Mouse (Mus musculus) neural tube, embryonic 11.5 days (tissue): ENCODE measurements at regions not wholly inside any gene's neighbourhood (a gene's known extent, or its start where the extent isn't known, plus 50 kb on each side); places are given as distances from the start of the nearest gene placed in this dataset.

Experiments used
- ATAC-seq: fragments of 200-750 bp; cut with Nextera tagmentation; 2 replicates; pipeline ENCODE4 v1.8.0; 2017; ENCODE audit warnings: moderate number of reproducible peaks, mild to moderate bottlenecking, moderate TSS enrichment, moderate library complexity; ENCODE audit not compliant: insufficient read depth, low FRiP score, low TSS enrichment
- DNase-seq: peaks from one replicate; pipeline ENCODE4 v3.0.0-alpha.2; 2015; ENCODE audit warnings: low spot score
- H3K27ac ChIP-seq: fragments of 300-500 bp; sonication (generic); 2 replicates; pipeline ENCODE4 v1.5.1; 2014; ENCODE audit warnings: low read depth, mild to moderate bottlenecking, low read length
- H3K27me3 ChIP-seq: fragments of 300-500 bp; sonication (generic); 2 replicates; pipeline ENCODE4 v1.6.1; 2014; ENCODE audit warnings: mild to moderate bottlenecking, low read length, mixed read lengths; ENCODE audit not compliant: control insufficient read depth, insufficient read depth
- H3K36me3 ChIP-seq: fragments of 300-500 bp; sonication (generic); 2 replicates; pipeline ENCODE4 v1.6.1; 2014; ENCODE audit warnings: mild to moderate bottlenecking, low read length, moderate library complexity, mixed read lengths; ENCODE audit not compliant: control insufficient read depth, insufficient read depth
- H3K4me1 ChIP-seq: fragments of 300-500 bp; sonication (generic); 2 replicates; pipeline ENCODE4 v1.6.1; 2014; ENCODE audit warnings: low read length, mixed read lengths; ENCODE audit not compliant: control insufficient read depth, insufficient read depth
- H3K4me2 ChIP-seq: fragments of 300-500 bp; sonication (generic); 2 replicates; pipeline ENCODE4 v1.6.1; 2014; ENCODE audit warnings: low read depth, mild to moderate bottlenecking, moderate library complexity
- H3K4me3 ChIP-seq: fragments of 300-500 bp; sonication (generic); 2 replicates; pipeline ENCODE4 v1.5.1; 2014; ENCODE audit warnings: low read depth, low read length
- H3K9ac ChIP-seq: fragments of 300-500 bp; sonication (generic); 2 replicates; pipeline ENCODE4 v1.6.1; 2014; ENCODE audit warnings: mild to moderate bottlenecking, low read length
- H3K9me3 ChIP-seq: fragments of 300-500 bp; sonication (generic); 2 replicates; pipeline ENCODE4 v1.6.1; 2016; ENCODE audit warnings: low read length; ENCODE audit not compliant: control insufficient read depth
- WGBS: fragments of 180-500 bp; shearing (Covaris S2); extraction: QIAGEN DNeasy Blood & Tissue Kit; methylation state at CpG from one replicate; pipeline ENCODE4 v1.1.7; 2014; 5-methylcytosine and 5-hydroxymethylcytosine counted together

DNA sequence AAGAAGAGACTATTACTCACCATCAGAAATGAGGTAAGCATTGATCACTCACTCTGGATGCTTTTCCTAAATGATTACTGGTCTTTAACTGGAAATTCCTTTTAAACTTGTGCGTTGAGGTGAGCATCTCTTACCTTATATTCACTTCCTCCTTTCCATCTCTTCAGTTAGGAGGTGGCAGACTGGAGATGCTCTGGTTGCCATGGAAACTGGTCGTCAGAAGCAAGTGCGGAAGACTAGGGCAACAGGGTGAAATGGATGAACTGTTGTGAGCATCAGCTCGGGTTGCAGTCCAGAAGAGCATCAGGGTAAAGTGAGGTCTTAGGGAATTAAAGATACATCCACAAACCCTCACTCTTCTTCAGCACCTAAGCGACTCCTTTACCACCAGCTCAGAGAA is 86.2 kb upstream of the Rab3gap2 start:
- Histone ChIP-seq H3K9ac (no peak overlapping the region), H3K4me3 (no peak overlapping the region), H3K27me3 (no peaks in the 10 kb centered on the region), H3K4me2 (no peak overlapping the region), H3K36me3 (no peaks in the 10 kb centered on the region), H3K9me3 (no peaks in the 10 kb centered on the region), H3K27ac (no peak overlapping the region), H3K4me1 (no peaks in the 10 kb centered on the region)
- no peak for DNase-seq
- 65% methylated on average over 5 of the region's 5 CpGs for WGBS
- ATAC-seq: no peak

DNA sequence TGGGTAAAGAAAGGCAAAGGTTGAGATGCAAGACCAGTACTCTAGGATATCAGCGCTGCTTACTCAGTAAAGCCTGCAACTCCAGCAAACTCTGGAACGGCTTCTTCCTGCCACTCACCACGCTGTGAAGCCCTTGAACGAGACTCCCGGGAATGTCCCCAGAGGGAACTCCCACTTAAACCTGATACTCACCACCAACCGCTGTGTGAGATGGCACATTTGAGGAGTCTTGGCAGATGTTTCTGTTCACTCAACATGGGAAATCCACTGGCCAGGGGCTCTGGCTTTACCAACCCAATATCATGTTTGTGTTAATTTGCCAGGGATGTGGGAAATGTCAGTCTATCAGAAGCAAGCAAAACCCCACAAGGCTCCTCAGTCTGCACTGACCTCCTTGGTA is 90.2 kb upstream of the Rab3gap2 start:
- 80% methylated on average over 6 of the region's 6 CpGs for WGBS
- DNase-seq (no peak), ATAC-seq (no peak)
- H3K36me3 ChIP-seq: no peaks in the 10 kb centered on the region
- H3K27ac ChIP-seq: no peak overlapping the region
- H3K4me2 ChIP-seq: no peak overlapping the region
- no peak overlapping the region for H3K4me3 ChIP-seq
- H3K27me3 ChIP-seq: no peaks in the 10 kb centered on the region
- H3K4me1 ChIP-seq: no peaks in the 10 kb centered on the region
- H3K9ac ChIP-seq: no peak overlapping the region
- H3K9me3 ChIP-seq: no peaks in the 10 kb centered on the region

DNA sequence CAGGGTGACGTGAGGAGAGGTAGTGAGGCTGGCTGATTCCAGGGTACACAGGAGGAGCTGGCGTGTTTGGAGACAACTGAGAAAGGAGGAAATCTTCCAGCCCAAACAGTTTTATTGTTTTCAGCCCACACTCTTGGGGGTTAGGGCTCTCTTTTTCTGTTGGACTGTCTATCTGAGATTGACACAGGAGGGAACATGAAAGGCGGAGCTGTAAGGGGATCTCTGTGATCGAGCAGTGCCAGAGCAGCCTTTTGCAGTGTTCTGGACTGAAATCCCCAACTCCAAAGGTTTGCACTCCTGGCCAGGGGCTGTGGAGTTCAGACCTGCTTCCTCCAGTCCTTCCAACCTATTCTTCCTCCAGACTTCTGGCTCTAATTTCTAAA is 91.9 kb upstream of the Rab3gap2 start:
- H3K36me3 ChIP-seq: no peaks in the 10 kb centered on the region
- no peak overlapping the region for H3K9ac ChIP-seq
- DNase-seq (no peak), ATAC-seq (no peak)
- H3K27ac ChIP-seq: no peak overlapping the region
- 78% methylated on average over 4 of the region's 4 CpGs for WGBS
- no peaks in the 10 kb centered on the region for H3K27me3 ChIP-seq
- no peaks in the 10 kb centered on the region for H3K9me3 ChIP-seq
- no peaks in the 10 kb centered on the region for H3K4me1 ChIP-seq
- no peak overlapping the region for H3K4me3 ChIP-seq
- no peak overlapping the region for H3K4me2 ChIP-seq

DNA sequence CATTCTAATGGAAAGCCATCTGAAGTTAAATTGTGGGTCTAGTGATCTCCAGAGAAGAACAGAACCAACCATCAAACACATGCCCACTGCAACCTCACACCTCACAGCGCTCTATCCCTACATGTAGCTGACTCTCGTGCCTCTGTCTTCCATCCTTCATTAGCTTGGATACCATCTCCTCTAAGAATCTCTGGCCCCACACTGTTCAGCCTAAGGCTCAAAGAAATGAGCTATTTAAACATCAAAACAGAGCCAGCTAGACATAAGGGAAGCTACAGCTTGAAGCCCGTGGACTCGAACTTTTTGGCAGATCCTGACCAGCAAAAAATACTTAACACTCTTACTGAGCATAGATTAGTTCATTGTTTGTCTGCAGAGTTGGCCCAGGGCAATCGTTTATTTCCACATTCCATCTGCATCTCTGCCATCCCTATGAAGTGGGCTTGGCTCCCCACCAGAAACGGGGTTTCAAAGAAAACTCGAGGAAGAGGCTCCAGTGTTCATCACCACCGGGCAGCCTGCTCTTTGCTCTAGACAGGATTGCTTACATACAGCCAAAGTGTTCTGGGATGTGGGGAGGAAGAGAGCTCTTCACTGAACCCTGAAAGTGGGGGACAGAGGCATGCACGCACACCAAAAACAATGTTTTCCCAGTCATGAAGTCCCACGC is 92.4 kb upstream of the Rab3gap2 start:
- Histone ChIP-seq H3K4me3 (no peak overlapping the region), H3K27me3 (no peaks in the 10 kb centered on the region), H3K9ac (no peak overlapping the region), H3K4me2 (no peak overlapping the region), H3K27ac (no peak overlapping the region), H3K9me3 (no peaks in the 10 kb centered on the region), H3K36me3 (no peaks in the 10 kb centered on the region), H3K4me1 (no peaks in the 10 kb centered on the region)
- no peak for ATAC-seq
- WGBS: 88% methylated on average over 10 of the region's 10 CpGs
- DNase-seq: no peak

DNA sequence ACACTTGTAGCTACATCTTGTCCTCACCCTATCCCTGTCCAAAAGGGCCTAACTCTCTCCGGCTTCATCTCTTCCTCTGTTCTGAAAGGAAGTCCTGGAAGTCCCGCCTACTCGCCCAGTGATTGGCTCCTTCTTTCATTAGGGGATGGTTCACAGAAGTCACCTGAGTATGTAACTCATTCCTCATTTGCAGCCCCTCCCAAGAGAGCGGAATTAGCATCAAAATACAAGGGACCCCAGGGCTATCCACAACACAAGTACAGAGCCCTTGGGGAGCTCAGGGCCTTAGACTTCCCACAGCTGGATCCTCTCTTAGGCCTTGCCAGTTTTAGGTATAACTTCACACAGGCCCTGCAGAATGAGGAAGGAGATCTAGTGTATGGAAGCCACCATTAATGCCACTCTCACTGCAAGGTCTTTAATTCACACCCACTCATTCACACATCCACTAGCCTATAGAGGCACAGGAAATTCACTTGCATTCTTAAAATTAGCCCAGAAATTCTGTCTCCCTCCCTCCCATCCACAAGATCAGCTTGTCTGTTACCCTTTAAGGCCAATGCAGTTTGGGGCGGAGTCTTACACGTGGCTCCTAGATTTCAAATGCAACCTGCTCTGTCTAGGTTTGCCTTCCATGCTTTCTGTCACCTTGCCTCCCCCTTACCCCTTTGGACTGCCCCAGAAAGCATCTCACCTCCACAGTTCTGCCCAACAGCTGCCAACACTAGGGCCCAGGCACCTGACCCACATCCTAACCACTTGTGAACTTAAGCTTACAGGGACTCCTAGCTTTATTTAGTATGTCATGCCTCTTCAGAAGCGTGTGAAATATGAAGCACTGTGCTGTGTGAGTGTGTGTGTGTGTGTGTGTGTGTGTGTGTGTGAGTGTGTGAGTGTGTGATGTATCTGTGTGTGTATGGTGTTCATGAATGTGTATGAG is 98.7 kb upstream of the Rab3gap2 start:
- H3K4me1 ChIP-seq: no peaks in the 10 kb centered on the region
- 34% methylated on average over 7 of the region's 7 CpGs for WGBS
- no peak overlapping the region for H3K27ac ChIP-seq
- H3K9ac ChIP-seq: no peak overlapping the region
- no peaks in the 10 kb centered on the region for H3K36me3 ChIP-seq
- no peak overlapping the region for H3K4me3 ChIP-seq
- H3K27me3 ChIP-seq: no peaks in the 10 kb centered on the region
- no peaks in the 10 kb centered on the region for H3K9me3 ChIP-seq
- no peak for DNase-seq
- H3K4me2 ChIP-seq: no peak overlapping the region
- peak; percentile 35; the same call in 1 of the 2 replicates for ATAC-seq

DNA sequence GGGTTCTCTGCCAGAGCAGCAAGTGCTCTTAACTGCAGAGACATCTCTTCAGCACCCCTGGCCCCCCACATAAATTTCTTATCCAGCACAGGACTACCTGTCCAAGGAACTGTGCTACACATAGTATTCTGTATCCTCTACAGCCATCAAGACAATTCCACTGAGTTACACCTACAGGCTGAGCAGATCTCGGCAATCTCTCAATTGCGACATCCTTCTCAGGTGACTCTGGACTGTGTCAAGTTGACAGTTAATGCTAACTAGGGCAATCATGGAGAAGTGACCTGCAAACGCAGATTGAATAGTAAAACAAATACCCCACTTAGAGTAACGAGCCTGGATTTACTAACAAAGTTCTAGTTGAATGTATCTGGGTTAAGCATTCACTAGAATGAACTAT is 100.1 kb upstream of the Rab3gap2 start:
- Histone ChIP-seq H3K9ac (no peak overlapping the region), H3K27me3 (no peaks in the 10 kb centered on the region), H3K27ac (no peak overlapping the region), H3K4me1 (no peaks in the 10 kb centered on the region; the same call in 1 of the 2 replicates), H3K4me2 (no peak overlapping the region), H3K36me3 (no peaks in the 10 kb centered on the region), H3K9me3 (no peaks in the 10 kb centered on the region), H3K4me3 (no peak overlapping the region)
- WGBS: 81% methylated on average over 4 of the region's 4 CpGs
- DNase-seq: no peak
- ATAC-seq: no peak

DNA sequence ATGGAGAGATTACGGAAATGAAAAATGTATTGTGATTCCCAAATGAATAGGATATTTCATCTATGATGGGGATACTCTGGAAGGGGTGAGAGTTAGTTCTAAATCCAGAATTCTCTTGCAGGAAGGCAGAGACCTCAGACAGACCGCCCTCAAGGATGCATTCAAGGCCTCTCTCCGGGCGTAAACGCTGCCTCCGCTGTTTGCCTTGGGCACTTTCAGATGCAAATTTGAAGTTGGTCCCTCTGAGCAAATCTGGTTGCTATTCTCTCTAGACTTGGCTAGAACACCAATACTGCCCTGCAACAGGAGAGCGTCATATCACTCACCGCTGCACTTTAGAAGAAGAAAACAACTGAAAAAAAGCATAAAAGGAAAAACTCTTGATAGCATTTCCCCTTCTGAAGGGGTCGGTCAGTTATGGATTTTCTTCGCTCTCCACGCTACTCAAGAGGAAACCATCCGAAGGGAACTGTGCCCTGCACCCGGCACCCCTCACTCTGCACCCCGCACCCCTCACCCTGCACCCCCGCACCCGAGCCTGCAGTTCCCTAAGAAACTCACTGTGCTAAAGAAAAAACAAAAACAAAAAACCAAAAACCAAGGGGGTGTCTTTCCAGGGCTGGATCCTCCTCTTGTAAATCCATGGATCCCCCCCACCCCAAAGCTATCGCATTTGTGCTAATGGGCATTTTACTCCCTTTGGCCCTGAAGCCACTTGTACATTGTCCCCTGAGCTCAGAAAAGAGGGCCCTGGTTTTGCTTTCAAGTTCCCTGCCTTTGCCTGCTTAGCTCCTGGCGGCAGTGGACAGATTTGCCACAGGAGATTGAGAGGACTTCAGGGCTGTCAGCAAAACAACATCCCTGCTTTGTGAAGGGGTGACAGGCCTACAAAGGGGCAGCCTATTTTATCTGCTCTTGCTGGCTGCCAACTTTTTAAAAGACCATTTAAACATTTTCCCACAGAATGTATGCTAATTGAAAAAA is 99.9 kb upstream of the Mark1 start:
- Histone ChIP-seq H3K9ac (no peak overlapping the region), H3K9me3 (no peaks in the 10 kb centered on the region), H3K36me3 (no peaks in the 10 kb centered on the region), H3K4me3 (no peak overlapping the region), H3K27me3 (no peaks in the 10 kb centered on the region), H3K27ac (no peak overlapping the region), H3K4me1 (peaks cover 8% of the 10 kb centered on the region; the same call in 1 of the 2 replicates), H3K4me2 (peak overlapping the region; percentile 14; the same call in 1 of the 2 replicates)
- no peak for ATAC-seq
- WGBS: 16% methylated on average over 18 of the region's 18 CpGs
- no peak for DNase-seq

DNA sequence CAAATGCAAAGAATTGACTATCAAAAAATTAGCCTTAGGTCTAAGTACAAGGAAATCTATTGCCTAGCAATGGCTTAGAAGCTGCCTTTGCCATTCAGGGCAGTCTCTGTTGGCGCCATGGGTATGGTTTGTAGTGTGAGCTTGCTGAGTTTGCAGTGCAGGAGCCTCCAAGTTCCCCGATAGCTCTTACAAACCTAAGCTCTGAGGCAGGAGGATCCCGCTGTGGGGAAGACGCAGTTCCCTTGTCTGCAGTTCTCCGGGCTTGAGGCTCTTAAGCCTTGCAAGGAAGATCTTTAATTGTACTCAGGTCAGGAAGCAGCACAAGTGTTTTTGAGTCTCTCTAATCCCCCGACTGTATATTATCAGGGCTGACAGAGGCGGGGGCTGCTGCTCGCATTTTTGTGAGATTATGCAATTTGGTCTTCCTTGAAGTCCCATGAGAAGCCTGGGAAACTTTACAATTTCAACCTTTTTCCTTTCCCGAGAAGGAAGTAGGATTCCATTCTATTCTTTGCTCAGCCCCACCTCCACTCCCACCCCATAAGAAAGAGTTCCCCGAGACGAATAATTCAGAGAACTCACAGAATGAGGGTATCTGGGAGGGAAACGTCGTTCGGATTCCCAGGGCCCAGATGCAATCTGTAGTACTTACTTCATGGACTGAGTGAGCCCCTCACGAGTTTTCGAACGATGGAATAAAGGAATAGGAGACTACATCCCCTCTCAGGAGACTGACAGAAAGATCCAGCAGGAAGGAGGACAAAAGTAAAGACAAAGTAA is 99.0 kb upstream of the Mark1 start:
- no peaks in the 10 kb centered on the region for H3K27me3 ChIP-seq
- H3K4me2 ChIP-seq: no peak overlapping the region; the same call in 1 of the 2 replicates
- H3K27ac ChIP-seq: no peak overlapping the region
- DNase-seq (no peak), ATAC-seq (no peak)
- no peaks in the 10 kb centered on the region for H3K36me3 ChIP-seq
- H3K9me3 ChIP-seq: no peaks in the 10 kb centered on the region
- WGBS: 11% methylated on average over 17 of the region's 17 CpGs
- no peak overlapping the region for H3K9ac ChIP-seq
- no peak overlapping the region for H3K4me3 ChIP-seq
- H3K4me1 ChIP-seq: peaks cover 8% of the 10 kb centered on the region; the same call in 1 of the 2 replicates
